Mouse (Mus musculus): ENCODE data around the gene Lypd8.
"Not testable (repeated sequence)": the region's sequence is repeated elsewhere in the genome, so short reads cannot be mapped to it uniquely, and the experiment has no call there.

The Lypd8 gene

DNA sequence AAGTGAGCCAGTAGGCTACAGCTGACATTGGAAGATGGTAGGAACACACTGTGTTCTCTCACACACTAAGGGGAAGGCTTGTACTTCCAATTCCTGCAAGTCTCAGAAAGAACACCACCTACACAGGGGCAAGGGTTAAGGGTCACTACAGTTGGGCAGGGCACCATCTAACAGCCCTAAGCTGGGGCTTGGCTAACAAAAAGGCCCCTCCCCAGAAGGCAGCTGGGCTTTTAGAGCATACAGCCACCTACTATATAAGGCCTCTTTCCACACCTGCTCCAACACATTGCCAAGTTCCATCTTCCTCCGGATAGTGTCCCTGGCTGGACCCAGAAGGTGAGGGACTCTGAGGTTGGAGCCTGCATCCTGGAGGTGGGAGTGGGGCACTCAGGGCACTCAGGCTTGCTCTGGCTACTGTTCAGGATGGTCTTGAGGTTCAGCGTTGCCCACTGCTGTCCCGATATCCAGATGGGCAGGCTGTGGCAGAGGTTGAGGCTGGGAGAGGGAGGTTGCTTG is at the start of gene Lypd8:
TSS of gene Lypd8 (plus strand) at position 281 of the 516 bp plus-strand sequence.
- DNase-seq (ENCODE audit: low spot score) = no peak

- no peak for DNase-seq (ENCODE audit: low spot score)
These were observed 49.0 kb upstream of the Lypd8 start for GRCm38 (mm10) chr11:58329906-58330275.

- peak; percentile 95 for DNase-seq (ENCODE audit: low spot score)
These were observed 48.3 kb upstream of the Lypd8 start, which contains the start of the genes Zfp672 and Sh3bp5l for GRCm38 (mm10) chr11:58330276-58331148. Gene Zfp672 (minus strand): TSS chr11:58330339. Gene Sh3bp5l (plus strand): TSS chr11:58330724.

GRCm38 (mm10) chr11:58331149-58331495 is 47.7 kb upstream of the Lypd8 start:
- DNase-seq (ENCODE audit: low spot score) = no peak

GRCm38 (mm10) chr11:58331546-58331945 is 47.3 kb upstream of the Lypd8 start:
- no peak for DNase-seq (ENCODE audit: low spot score)

DNA sequence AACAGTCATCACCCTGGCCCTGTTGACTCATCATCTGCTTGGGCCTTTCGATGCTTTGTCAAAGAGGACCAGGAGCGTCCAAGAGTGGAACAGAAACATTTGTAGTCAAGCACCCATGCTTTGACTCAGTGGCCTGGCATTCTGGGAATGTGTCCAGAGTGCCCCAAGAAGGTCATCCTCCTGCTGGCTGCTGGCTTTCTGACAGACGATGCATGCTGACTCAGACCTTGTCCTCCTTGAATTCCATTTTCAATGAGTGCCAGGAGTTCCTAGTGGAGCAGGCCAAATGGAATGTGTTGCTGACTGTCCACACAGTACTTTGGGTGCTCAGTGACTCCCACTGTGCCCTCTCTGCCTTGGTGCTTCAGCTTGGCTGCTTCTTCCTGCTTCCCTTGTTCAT is 44.1 kb upstream of the Lypd8 start:
- DNase-seq (ENCODE audit: low spot score) = no peak

DNA sequence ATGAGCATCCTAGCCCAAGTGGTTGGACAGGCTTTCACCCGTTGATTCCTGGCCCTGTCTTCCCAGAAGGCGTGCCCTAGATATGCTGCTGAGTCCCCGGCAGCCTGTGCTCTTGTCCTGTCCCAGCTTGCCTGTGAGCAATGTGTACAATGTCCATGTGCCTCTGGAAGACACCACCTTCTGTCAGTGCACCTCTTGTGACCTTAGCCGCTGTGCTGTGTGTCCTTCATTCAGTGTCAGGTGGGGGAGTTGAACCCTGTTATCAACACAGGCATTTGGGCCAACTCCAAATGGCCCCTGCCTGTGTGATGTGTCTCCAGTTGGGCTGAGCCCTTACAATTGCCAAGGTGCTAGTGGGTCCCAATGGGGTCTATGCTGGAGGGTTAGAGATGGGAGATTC is 32.1 kb upstream of the Lypd8 start:
- DNase-seq (ENCODE audit: low spot score) = no peak

GRCm38 (mm10) chr11:58350628-58351027 is 28.2 kb upstream of the Lypd8 start:
- no peak for DNase-seq (ENCODE audit: low spot score)

GRCm38 (mm10) chr11:58351179-58351578 is 27.7 kb upstream of the Lypd8 start:
- peak; percentile 61 for DNase-seq (ENCODE audit: low spot score)

DNA sequence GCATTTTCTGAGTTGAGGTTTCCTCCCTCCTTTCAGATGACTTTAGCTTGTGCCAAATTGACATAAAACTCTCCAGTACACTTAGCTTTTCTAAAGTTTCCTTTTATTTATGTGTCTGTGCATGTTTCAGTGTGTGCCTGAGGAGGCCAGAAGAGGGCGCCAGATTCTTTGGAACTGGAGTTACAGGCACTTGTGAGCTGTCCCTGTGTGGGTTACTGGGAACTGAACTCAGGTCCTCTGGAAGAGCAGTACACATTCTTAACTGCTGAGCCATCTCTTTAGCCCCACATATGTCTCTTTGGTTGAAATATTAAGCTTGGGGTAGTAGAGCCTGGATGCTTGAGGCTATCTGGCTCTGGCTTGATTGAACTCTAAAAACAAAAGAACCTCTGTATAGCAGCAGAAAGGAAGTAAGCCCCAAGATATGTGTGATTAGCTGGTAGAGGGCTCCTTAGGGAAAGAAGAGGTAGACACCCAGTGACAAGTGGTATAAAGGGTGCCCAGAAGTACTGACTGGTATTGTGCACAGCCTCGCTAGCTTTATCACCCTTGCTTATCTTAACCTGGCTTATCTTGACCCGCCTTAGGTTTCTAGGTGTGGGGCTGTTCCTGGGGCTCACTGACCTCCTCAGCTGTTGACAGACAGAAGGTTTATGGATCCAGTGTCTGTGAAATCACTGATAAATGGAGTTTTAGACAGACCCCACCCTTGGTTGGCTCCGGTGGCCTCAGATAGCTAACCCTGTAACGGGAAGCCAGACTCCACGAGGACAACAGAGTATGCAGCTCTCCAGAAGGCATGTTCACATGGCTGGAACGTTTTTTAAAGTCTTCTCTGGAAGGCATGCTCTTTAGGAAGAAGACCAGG is 25.9 kb upstream of the Lypd8 start:
- peak; percentile 87 for DNase-seq (ENCODE audit: low spot score)

- peak; percentile 29 for DNase-seq (ENCODE audit: low spot score)
These were observed 25.1 kb upstream of the Lypd8 start for GRCm38 (mm10) chr11:58353709-58354108.

DNA sequence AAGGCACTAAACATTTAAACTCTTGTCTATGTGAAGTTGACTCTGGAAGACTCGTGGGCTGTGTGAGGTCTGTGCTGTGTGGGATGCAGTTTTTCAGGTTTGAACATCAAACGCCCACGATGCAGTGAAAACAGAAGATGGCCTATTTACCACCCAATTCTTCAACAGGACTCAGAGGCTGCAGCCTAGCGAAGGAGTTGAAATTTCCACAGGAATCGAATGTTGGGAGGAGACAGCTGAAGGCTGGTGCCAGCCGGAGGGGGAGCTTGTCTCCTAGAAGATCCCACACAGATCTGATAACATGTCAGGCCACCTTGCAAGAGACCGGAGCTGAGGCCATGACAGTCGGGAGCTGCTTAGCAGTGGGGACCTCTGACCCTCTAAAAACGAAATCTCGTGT is 24.4 kb upstream of the Lypd8 start:
- no peak for DNase-seq (ENCODE audit: low spot score)

- DNase-seq (ENCODE audit: low spot score) = no peak
These were observed 23.9 kb upstream of the Lypd8 start for GRCm38 (mm10) chr11:58354927-58355326.

- DNase-seq (ENCODE audit: low spot score) = no peak
These were observed 21.8 kb upstream of the Lypd8 start for GRCm38 (mm10) chr11:58357042-58357441.

- DNase-seq (ENCODE audit: low spot score) = no peak
These were observed 20.9 kb upstream of the Lypd8 start for GRCm38 (mm10) chr11:58357844-58358534.

- DNase-seq (ENCODE audit: low spot score) = not testable (repeated sequence)
These were observed 16.3 kb upstream of the Lypd8 start for GRCm38 (mm10) chr11:58362562-58362961.

- no peak for DNase-seq (ENCODE audit: low spot score)
These were observed 14.4 kb upstream of the Lypd8 start for GRCm38 (mm10) chr11:58364454-58364853.

DNA sequence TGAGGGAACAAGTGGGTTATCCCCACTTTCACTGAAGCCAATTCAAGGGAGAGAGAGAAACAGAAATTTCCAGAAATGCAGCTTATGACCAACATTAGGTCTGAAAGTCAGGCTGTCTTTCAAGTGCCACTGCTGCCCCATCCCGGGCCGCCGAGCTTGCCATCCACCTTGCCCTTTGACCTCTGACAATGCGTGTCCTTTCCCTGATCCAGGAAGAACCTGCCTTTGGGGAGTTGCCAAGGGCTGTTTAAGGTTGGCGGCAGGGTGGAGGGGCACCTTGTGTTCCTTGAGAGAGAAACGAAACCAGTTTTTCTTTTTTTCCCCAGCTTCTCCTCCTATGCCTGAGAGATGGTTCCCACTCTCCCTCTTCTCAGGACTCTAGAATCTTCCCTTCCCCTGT is 12.7 kb upstream of the Lypd8 start:
- DNase-seq (ENCODE audit: low spot score) = not testable (repeated sequence)

DNA sequence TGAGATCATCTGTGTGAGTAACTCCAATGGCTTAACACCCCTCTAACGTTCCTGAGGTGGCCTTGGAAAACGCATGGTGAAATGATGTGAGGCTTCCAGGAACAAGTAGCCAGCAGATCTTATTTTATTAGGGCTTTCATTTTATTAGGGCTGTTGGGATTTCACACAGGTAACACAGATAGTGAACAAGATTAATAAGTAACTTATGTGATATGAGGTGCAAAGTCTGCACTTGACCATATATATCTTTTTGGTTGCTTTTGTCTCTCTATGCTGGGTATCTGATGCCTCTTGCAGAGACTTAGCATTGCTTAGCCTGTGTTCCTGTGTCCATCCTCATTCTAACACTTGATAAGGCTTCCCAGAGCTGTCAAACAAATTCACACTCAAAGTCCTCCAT is 1.6 kb upstream of the Lypd8 start:
- no peak for DNase-seq (ENCODE audit: low spot score)

GRCm38 (mm10) chr11:58377686-58378085 is 1.2 kb upstream of the Lypd8 start:
- DNase-seq (ENCODE audit: low spot score) = no peak

GRCm38 (mm10) chr11:58379516-58379915 is 673 bp downstream of the Lypd8 start:
- no peak for DNase-seq (ENCODE audit: low spot score)

- no peak for DNase-seq (ENCODE audit: low spot score)
These were observed 3.6 kb downstream of the Lypd8 start for GRCm38 (mm10) chr11:58382471-58382870.
